Mouse (Mus musculus) forebrain, embryonic 10.5 days (tissue): Measurements from ENCODE around the gene Pam. TPM values are rescaled to one million over a fixed set of nuclear protein-coding genes. Genes with fewer than 3 reads are reported as not detected.
"Not testable (repeated sequence)": the region's sequence is repeated elsewhere in the genome, so short reads cannot be mapped to it uniquely, and the experiment has no call there.

Experiments used
- DNase-seq: peaks from one replicate; pipeline ENCODE4 v3.0.0-alpha.2; 2017; ENCODE audit warnings: low spot score; ENCODE audit errors: extremely low spot score
- H3K27ac ChIP-seq: fragments of 300-500 bp; sonication (generic); 2 replicates; pipeline ENCODE4 v1.5.1; 2016; ENCODE audit warnings: mild to moderate bottlenecking
- H3K27me3 ChIP-seq: fragments of 300-500 bp; sonication (generic); 2 replicates; pipeline ENCODE4 v1.6.1; 2016; ENCODE audit warnings: mild to moderate bottlenecking; ENCODE audit not compliant: poor library complexity, severe bottlenecking
- H3K36me3 ChIP-seq: fragments of 300-500 bp; sonication (generic); replicated peaks from 2 replicates; pipeline ENCODE4 v1.6.1; 2016; ENCODE audit warnings: mild to moderate bottlenecking, moderate library complexity
- H3K4me1 ChIP-seq: fragments of 300-500 bp; sonication (generic); 2 replicates; pipeline ENCODE4 v1.6.1; 2016
- H3K4me3 ChIP-seq: fragments of 300-500 bp; sonication (generic); 2 replicates; pipeline ENCODE4 v1.5.1; 2016; ENCODE audit warnings: mild to moderate bottlenecking, moderate library complexity
- H3K9me3 ChIP-seq: fragments of 300-500 bp; sonication (generic); 2 replicates; pipeline ENCODE4 v1.6.1; 2016; ENCODE audit warnings: mild to moderate bottlenecking, moderate library complexity
- WGBS: fragments of 180-500 bp; shearing (Covaris S2); methylation state at CpG from one replicate; pipeline ENCODE4 v1.1.7; 2016; 5-methylcytosine and 5-hydroxymethylcytosine counted together
- polyA plus RNA-seq: library from polyadenylated mRNA; unstranded; fragments of >200 nt; fragmentation: Nextera tagmentation; extraction: Ambion mirVana; gene quantifications from 2 replicates; pipeline ENCODE4 v1.2.1, GENCODE M21; 2016

The Pam gene
- polyA plus RNA-seq, 1 experiment from 2014 or later = 13.8 TPM

DNA sequence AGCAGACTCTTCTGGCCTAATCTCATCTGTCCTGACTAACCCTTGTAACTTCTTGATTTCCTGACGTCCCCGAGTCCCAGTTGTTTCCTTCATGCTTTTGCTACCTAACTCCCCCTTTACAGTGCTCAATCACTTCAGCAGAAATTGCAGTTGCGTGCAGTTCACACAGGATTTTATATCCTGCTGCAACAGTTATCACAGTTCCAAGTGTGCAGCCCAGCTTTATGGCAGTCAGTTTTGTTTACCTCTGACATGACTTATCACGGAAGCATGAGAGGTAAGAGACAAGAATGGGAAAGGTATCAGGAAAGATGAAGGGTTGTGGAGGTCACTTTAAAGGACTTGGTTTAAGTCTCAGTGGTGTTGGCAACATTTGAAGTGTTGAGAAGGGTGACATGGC lies 125.7 kb downstream of the Pam start:
- H3K4me1 ChIP-seq = peaks cover 3% of the 10 kb centered on the region

DNA sequence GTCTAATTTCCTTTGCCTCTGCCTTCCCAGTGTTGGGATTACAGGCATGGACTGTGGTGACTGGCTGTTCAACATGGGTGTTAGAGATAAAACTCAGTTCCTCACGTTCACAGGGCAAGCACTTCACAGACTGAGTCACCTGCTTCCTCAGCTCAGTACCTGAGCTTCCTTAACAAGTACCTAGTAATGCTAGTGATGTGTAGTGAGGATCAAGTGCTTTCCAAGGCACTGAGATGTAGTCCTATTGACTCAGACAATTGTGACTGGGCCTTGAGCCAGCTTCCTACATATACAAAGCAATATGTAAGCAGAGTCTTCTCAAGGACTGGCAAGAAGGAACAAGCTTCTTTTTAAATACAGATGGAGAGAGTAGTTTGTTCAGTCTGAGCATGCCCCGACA lies 131.7 kb downstream of the Pam start:
- Histone ChIP-seq H3K4me3 (no peak overlapping the region), H3K27ac (no peak overlapping the region), H3K27me3 (no peaks in the 10 kb centered on the region), H3K4me1 (no peaks in the 10 kb centered on the region), H3K9me3 (no peaks in the 10 kb centered on the region), H3K36me3 (no peaks in the 10 kb centered on the region)
- no peak for DNase-seq
- WGBS = 92% methylated on average over 2 of the region's 2 CpGs

More for the DNA sequence above, 125.7 kb downstream of the Pam start:
- Histone ChIP-seq H3K9me3 (no peaks in the 10 kb centered on the region), H3K36me3 (no peaks in the 10 kb centered on the region), H3K4me3 (no peak overlapping the region), H3K27me3 (no peaks in the 10 kb centered on the region), H3K27ac (no peak overlapping the region)
- no peak for DNase-seq
- whole genome bisulfite sequencing = 81% methylated on average over 4 of the region's 4 CpGs

DNA sequence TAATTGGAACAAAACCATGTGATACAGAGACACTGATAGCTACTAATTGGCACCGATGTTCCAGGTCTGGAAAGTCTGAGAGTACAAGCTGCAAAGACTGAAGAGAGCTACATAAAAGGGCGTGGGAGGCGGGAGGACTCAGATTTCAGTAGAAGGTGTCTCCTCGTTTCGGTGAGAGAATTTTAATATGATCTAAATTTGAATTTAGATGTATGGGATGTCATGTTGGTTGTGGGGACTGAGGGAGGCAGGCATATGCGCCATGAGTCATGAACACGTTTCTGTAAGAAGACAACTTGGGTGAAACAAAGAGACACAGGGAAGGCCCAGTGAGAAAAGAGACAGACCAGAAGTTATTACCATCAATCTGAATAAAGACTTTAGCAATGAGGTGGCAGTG lies 133.3 kb downstream of the Pam start:
- H3K27me3 ChIP-seq = no peaks in the 10 kb centered on the region
- WGBS = 91% methylated on average over 7 of the region's 7 CpGs
- H3K36me3 ChIP-seq = no peaks in the 10 kb centered on the region
- no peak for DNase-seq
- no peak overlapping the region for H3K27ac ChIP-seq
- no peaks in the 10 kb centered on the region for H3K4me1 ChIP-seq
- H3K4me3 ChIP-seq = no peak overlapping the region
- H3K9me3 ChIP-seq = no peaks in the 10 kb centered on the region

DNA sequence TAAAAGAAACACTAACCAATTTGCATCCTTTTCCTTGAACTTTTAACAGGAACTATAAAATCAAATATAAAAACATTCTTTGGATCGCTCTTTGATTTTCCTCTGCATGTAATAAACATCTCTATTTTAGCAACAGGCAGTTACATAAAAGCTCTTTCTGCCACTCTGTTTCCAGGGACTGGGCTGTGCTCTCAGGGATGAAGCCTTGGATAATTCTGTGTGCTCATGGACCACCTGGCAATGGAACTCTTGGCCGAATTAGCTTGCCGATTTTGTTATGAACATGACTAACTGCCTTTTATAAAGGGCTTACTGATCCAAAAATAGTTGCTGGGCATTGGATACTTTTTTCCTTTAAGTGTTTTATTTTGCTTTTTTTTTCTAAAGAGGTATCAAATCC lies 134.8 kb downstream of the Pam start:
- 92% methylated on average over 3 of the region's 3 CpGs for WGBS

DNA sequence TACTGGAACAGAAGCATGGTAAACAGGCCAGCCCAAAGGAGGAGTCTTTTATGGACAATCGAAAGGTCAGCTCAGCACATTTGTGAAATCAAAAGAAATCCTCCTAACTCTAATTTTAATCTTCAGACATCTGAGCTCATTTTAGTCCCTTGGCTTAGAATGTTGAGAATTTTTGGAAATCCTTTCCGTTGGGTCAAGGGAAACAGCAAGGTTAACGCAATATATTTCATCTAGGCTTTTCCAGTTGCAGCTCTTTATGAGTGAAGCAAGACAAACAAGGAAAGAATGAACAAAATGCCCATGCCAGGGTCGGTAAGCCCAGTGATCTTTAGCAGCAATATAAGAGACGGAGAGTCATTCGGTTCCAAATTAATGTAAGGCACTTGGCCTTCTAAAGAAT lies 135.3 kb downstream of the Pam start:
- H3K36me3 ChIP-seq = no peaks in the 10 kb centered on the region
- no peak overlapping the region for H3K27ac ChIP-seq
- H3K4me3 ChIP-seq = no peak overlapping the region
- H3K9me3 ChIP-seq = no peaks in the 10 kb centered on the region
- no peak for DNase-seq
- H3K27me3 ChIP-seq = no peaks in the 10 kb centered on the region
- H3K4me1 ChIP-seq = no peaks in the 10 kb centered on the region
- WGBS = 91% methylated on average over 6 of the region's 6 CpGs

More for the DNA sequence above, 134.8 kb downstream of the Pam start:
- H3K27ac ChIP-seq = no peak overlapping the region
- no peaks in the 10 kb centered on the region for H3K36me3 ChIP-seq
- H3K4me3 ChIP-seq = no peak overlapping the region
- no peaks in the 10 kb centered on the region for H3K4me1 ChIP-seq
- no peaks in the 10 kb centered on the region for H3K9me3 ChIP-seq
- DNase-seq = no peak
- H3K27me3 ChIP-seq = no peaks in the 10 kb centered on the region

DNA sequence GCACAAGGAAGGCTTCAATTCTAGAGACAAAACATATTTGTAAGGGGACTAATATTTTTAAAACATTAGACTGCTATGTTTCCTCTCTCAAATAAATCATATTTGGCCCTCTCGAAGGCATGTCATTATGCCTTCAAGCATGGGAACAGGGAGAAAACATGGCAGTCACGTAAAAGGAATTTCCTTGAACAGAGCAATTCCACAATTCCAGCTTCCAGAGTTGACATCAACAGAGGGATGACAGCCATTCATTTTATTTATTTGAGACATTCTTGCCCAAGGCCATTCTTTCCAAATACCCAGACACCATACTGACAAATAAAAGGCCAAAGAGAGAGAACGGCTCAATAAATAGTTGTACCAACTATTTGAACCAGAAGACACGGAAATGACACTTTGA lies 136.7 kb downstream of the Pam start:
- no peak overlapping the region for H3K27ac ChIP-seq
- no peaks in the 10 kb centered on the region for H3K36me3 ChIP-seq
- H3K4me1 ChIP-seq = no peaks in the 10 kb centered on the region
- H3K27me3 ChIP-seq = no peaks in the 10 kb centered on the region
- H3K9me3 ChIP-seq = no peaks in the 10 kb centered on the region
- H3K4me3 ChIP-seq = no peak overlapping the region
- no peak for DNase-seq
- 93% methylated on average over 4 of the region's 4 CpGs for WGBS

DNA sequence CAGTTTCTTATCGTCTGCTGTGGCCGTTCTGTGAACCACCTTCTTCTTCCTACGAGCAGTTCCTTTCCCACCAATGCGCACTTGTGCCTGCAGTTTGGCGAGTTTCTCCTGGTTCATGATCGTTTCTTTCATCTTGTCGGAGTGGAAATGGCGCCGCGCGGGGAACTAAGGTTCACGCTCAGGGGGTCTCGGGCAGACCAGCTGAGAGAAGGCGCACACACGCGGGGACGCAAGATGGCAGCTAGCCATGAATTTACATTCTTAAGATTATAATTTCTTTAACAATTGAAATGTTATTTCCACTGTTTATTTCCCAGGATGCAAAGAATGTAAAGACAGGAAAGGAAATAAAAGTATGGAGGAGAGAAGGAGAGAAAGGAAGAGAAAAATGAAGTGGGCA lies 146.2 kb downstream of the Pam start:
- H3K36me3 ChIP-seq, H3K27me3 ChIP-seq, H3K9me3 ChIP-seq, DNase-seq, H3K4me1 ChIP-seq, H3K4me3 ChIP-seq, H3K27ac ChIP-seq: not testable (repeated sequence)
- 91% methylated on average over 17 of the region's 17 CpGs for WGBS

DNA sequence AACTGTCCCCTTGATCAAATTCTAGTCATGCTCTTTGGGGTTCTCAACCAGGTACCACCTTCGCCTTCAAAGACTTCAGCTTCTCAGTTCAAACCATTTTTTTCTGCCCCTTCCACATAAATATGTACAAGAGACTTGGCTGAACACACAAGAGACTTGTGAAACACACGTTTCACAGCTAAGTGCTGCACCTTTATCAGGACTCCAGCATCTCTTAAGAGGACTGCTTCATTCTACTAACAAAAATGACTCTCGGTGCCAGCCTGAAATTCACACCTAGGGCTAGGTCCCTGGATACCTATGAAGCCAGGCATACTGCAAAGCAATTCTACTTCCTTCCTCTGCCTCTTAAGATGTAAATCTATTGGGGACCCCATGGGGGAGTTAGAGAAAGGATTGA lies 148.3 kb downstream of the Pam start:
- no peaks in the 10 kb centered on the region for H3K4me1 ChIP-seq
- 80% methylated on average over 3 of the region's 3 CpGs for WGBS

DNA sequence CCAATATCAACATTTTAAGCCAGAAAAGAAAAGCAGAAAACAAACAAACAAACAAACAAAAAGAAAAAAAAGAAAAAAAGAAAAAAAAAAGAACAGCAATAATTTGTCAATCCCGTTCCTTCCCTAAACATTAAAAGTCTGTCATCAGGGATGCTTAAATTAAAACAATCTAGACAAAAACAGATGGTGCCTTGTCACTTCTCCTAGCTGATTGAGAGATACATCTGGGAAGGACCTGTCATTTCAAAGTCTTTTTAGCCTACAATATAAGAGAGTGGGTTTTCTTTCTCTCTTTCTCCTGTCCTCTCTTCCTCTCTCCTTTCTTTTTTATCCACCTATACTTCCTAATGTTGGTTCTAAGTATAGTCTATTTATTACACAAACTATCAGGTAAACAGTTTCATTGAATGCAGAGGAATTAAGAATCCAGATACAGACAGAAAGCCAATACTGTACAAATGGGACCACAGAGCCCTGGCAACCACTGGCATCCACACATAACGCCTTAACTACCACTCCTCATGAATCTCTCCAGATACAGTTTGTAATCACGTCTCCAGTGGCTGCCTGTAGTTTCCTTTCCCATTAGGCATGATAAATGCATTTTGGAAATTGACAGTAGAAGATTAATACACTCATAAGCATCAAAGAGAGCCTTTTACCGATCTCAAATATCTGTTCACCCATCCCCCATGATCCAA lies 151.4 kb downstream of the Pam start:
- Histone ChIP-seq H3K4me3 (no peak overlapping the region), H3K9me3 (no peaks in the 10 kb centered on the region), H3K4me1 (no peaks in the 10 kb centered on the region), H3K27ac (no peak overlapping the region), H3K36me3 (no peaks in the 10 kb centered on the region), H3K27me3 (no peaks in the 10 kb centered on the region)
- no peak for DNase-seq
- 87% methylated on average over 4 of the region's 4 CpGs for WGBS

More for the DNA sequence above, 148.3 kb downstream of the Pam start:
- DNase-seq = no peak
- Histone ChIP-seq H3K36me3 (no peaks in the 10 kb centered on the region), H3K9me3 (no peaks in the 10 kb centered on the region), H3K27me3 (no peaks in the 10 kb centered on the region), H3K27ac (no peak overlapping the region), H3K4me3 (no peak overlapping the region)

DNA sequence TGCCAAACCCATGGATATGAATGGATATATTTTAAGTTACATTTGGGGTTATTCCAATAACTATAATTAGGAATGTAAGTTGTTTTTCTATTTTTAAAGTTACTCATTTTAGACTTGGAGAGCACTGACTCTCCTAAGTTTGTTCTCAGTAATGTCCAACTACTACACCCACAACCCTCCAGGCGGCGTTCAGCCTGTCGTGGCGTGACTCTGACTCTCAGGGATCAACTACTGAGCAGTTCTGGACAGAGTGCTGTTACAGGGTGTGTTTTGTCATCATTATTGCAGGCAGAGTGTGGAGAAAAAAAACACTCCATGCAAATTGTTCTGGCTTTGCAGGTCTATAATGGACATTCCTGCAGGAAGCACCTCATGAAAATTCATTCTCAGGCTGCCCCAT lies 152.0 kb downstream of the Pam start:
- Histone ChIP-seq H3K27me3 (no peaks in the 10 kb centered on the region), H3K4me1 (peaks cover 1% of the 10 kb centered on the region; the same call in 1 of the 2 replicates), H3K9me3 (no peaks in the 10 kb centered on the region), H3K4me3 (no peak overlapping the region), H3K27ac (no peak overlapping the region), H3K36me3 (no peaks in the 10 kb centered on the region)
- DNase-seq = no peak
- WGBS = 90% methylated on average over 4 of the region's 4 CpGs

DNA sequence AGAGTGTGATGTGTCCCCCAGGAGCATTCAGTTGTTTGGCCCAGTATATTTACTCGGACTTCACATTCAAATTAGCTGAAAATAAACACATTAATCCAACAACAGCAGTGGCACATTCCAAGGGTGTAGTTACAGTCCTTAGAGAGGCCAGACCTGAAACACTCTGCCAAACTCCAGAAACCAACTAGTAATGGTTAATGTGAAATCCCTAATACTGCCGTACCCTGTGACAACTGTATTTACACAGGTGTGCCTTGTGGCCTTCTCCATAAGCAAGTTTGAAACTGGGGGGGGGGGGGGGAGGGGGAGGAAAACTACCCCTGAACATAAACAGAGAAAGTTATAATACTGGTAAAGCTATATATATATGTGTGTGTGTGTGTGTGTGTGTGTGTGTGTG lies 152.5 kb downstream of the Pam start:
- no peaks in the 10 kb centered on the region for H3K36me3 ChIP-seq
- H3K27me3 ChIP-seq = no peaks in the 10 kb centered on the region
- no peak overlapping the region for H3K4me3 ChIP-seq
- DNase-seq = no peak
- WGBS = 79% methylated on average over 2 of the region's 2 CpGs
- H3K9me3 ChIP-seq = no peaks in the 10 kb centered on the region
- no peak overlapping the region for H3K27ac ChIP-seq
- peaks cover 6% of the 10 kb centered on the region; the same call in 1 of the 2 replicates for H3K4me1 ChIP-seq

DNA sequence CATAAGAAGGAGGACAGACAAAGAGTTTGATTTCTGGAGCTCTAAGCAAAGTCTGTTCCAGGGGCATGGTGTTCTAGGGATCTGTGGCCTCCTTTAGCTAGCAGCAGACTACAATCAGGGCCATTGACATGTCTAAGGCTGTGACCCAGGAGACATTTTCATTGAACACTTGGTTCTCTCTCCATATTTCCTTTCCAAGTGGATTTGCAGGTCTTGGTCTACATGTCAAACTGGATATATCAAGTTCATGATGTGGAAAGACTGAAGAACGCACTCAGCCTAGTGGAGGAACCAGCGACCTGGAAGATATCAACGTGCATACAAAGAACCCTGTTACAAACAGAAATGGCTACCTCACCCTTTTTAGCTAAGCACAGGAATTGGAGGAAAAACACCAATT lies 156.9 kb downstream of the Pam start:
- peaks cover 6% of the 10 kb centered on the region; the same call in 1 of the 2 replicates for H3K4me1 ChIP-seq
- no peak overlapping the region for H3K4me3 ChIP-seq
- H3K9me3 ChIP-seq = no peaks in the 10 kb centered on the region
- H3K36me3 ChIP-seq = no peaks in the 10 kb centered on the region
- 81% methylated on average over 3 of the region's 3 CpGs for WGBS
- H3K27me3 ChIP-seq = no peaks in the 10 kb centered on the region
- no peak overlapping the region for H3K27ac ChIP-seq
- DNase-seq = no peak

DNA sequence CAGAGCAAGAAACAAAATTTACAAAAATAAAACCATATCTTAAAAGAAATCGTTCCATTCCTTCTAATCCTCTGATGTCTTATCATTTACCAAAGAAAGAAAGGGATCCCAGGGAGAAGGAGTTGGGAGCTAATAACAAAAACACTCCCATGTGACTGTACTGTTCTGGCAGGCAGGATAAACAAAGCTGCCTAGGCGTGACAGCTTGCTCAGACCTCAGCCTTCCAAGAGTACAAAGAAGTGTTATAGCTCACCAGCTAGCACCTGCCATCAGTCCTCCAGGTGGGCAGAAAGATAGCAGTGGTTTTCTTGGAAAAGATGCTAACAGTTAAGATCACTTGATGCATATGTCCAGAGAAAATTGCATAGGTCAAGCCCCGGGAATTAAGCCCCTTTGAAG lies 157.4 kb downstream of the Pam start:
- Histone ChIP-seq H3K4me1 (peaks cover 6% of the 10 kb centered on the region; the same call in 1 of the 2 replicates), H3K36me3 (no peaks in the 10 kb centered on the region), H3K27ac (no peak overlapping the region), H3K4me3 (no peak overlapping the region), H3K9me3 (no peaks in the 10 kb centered on the region), H3K27me3 (no peaks in the 10 kb centered on the region)
- 57% methylated on average over 3 of the region's 3 CpGs for WGBS
- no peak for DNase-seq

DNA sequence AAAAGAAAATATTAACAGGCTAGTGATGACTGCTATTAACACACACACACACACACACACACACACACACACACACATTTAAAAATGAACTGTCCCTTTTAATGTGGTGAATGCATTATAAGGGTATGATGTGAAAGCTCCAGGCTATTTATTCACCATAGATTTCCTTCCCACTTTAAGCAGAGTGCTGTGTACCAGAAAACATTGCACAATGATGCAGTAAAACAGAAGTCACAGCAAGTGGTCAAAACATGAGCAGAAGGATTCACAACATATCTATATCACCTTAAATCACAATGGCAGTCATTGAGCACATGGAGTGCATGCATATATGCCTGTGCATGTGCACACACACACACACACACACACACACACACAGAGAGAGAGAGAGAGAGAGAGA lies 160.5 kb downstream of the Pam start:
- Histone ChIP-seq H3K4me3 (no peak overlapping the region), H3K27ac (no peak overlapping the region)
- no peak for DNase-seq

More for the DNA sequence above, 160.5 kb downstream of the Pam start:
- Histone ChIP-seq H3K4me1 (peaks cover 10% of the 10 kb centered on the region), H3K36me3 (no peaks in the 10 kb centered on the region), H3K27me3 (no peaks in the 10 kb centered on the region), H3K9me3 (no peaks in the 10 kb centered on the region)
